Mouse (Mus musculus) forebrain, embryonic 16.5 days (tissue): ENCODE data around the gene Trp63. TPM values are rescaled to one million over a fixed set of nuclear protein-coding genes. Genes with fewer than 3 reads are reported as not detected.

ENCODE experiments used
- ATAC-seq: fragments of 200-750 bp; cut with Nextera tagmentation; 2 replicates; pipeline ENCODE4 v1.8.0; 2017; ENCODE audit warnings: mild to moderate bottlenecking, moderate library complexity
- H3K27ac ChIP-seq: fragments of 300-500 bp; sonication (generic); 2 replicates; pipeline ENCODE4 v1.5.1; 2014; ENCODE audit warnings: low read length, control low read depth
- H3K27me3 ChIP-seq: fragments of 300-500 bp; sonication (generic); replicated peaks from 2 replicates; pipeline ENCODE4 v1.6.1; 2014; ENCODE audit warnings: low read length; ENCODE audit not compliant: control insufficient read depth, insufficient read depth
- H3K36me3 ChIP-seq: fragments of 300-500 bp; sonication (generic); 2 replicates; pipeline ENCODE4 v1.6.1; 2014; ENCODE audit not compliant: control insufficient read depth, insufficient read depth
- H3K4me1 ChIP-seq: fragments of 300-500 bp; sonication (generic); replicated peaks from 2 replicates; pipeline ENCODE4 v1.6.1; 2014; ENCODE audit warnings: low read length; ENCODE audit not compliant: control insufficient read depth, insufficient read depth
- H3K4me2 ChIP-seq: fragments of 300-500 bp; sonication (generic); 2 replicates; pipeline ENCODE4 v1.6.1; 2014; ENCODE audit warnings: mild to moderate bottlenecking, low read length, control low read depth
- H3K4me3 ChIP-seq: fragments of 300-500 bp; sonication (generic); replicated peaks from 2 replicates; pipeline ENCODE4 v1.5.1; 2014; ENCODE audit warnings: mild to moderate bottlenecking, low read length, control low read depth
- H3K9ac ChIP-seq: fragments of 300-500 bp; sonication (generic); replicated peaks from 2 replicates; pipeline ENCODE4 v1.6.1; 2014; ENCODE audit warnings: low read depth, low read length, control low read depth
- H3K9me3 ChIP-seq: fragments of 300-500 bp; sonication (generic); 2 replicates; pipeline ENCODE4 v1.6.1; 2016; ENCODE audit warnings: low read length; ENCODE audit not compliant: control insufficient read depth
- WGBS: fragments of 180-500 bp; shearing (Covaris S2); extraction: QIAGEN DNeasy Blood & Tissue Kit; methylation state at CpG from one replicate; pipeline ENCODE4 v1.1.7; 2014; 5-methylcytosine and 5-hydroxymethylcytosine counted together
- polyA plus RNA-seq: library from polyadenylated mRNA; unstranded; fragments of >200 nt; fragmentation: Nextera tagmentation; extraction: Ambion mirVana; gene quantifications from 2 replicates; pipeline ENCODE4 v1.2.1, GENCODE M21; 2015

Trp63 gene
- polyA plus RNA-seq, 1 experiment from 2014 or later = 0.10 TPM

GRCm38 (mm10) chr16:25701252-25701651 lies 17.7 kb downstream of the Trp63 start:
- Histone ChIP-seq H3K9me3 (no peaks in the 10 kb centered on the region), H3K4me2 (no peak overlapping the region), H3K36me3 (no peaks in the 10 kb centered on the region), H3K27ac (no peak overlapping the region), H3K4me1 (no peaks in the 10 kb centered on the region), H3K4me3 (no peak overlapping the region), H3K9ac (no peak overlapping the region), H3K27me3 (no peaks in the 10 kb centered on the region)
- 97% methylated on average over 2 of the region's 2 CpGs for WGBS
- ATAC-seq = no peak

DNA sequence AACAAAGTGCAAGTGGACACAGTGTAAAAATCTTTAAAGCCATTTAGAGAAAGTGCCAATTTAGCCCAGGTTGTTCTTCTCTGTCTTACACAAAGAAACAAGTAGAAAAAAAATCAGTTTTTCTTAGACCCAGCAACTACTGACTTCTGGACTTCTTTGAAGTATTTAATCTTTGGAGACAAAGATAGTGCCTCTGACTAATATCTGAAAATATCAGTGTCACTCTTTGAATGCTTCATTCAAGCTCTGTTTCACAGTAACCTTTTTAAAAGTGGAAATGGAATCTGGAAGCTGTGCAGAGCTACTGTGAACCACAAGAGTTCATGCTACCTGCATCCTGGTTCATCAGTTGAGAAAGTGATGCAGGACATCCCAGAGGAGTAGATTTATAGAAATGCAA lies 22.7 kb downstream of the Trp63 start:
- H3K4me3 ChIP-seq = no peak overlapping the region
- H3K4me2 ChIP-seq = no peak overlapping the region
- no peak for ATAC-seq
- no peaks in the 10 kb centered on the region for H3K4me1 ChIP-seq
- no peaks in the 10 kb centered on the region for H3K36me3 ChIP-seq
- H3K9ac ChIP-seq = no peak overlapping the region
- H3K27ac ChIP-seq = no peak overlapping the region
- H3K27me3 ChIP-seq = no peaks in the 10 kb centered on the region
- H3K9me3 ChIP-seq = no peaks in the 10 kb centered on the region

DNA sequence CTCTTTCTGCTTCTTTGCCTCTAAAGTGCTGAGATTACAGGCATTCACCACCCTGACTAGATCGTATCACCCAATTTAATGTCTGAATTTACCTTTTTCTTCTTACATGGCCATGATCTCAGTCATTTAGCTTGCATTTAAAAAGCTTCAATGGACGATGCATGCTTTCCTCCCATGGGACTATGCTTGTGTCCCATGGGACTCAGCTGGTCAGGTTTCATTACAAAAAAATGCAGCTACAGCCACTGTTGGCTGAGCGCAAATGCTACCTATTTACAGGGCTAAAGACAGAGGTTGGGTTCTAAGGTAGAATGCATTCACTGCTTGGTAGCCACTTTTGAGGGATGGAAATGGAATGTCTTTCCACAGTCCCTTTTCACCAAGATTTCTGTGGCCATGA lies 32.2 kb downstream of the Trp63 start:
- ATAC-seq = no peak
- no peaks in the 10 kb centered on the region for H3K9me3 ChIP-seq
- H3K27ac ChIP-seq = no peak overlapping the region
- WGBS = 89% methylated on average over 3 of the region's 3 CpGs
- no peaks in the 10 kb centered on the region for H3K4me1 ChIP-seq
- H3K4me2 ChIP-seq = no peak overlapping the region
- no peak overlapping the region for H3K4me3 ChIP-seq
- H3K27me3 ChIP-seq = no peaks in the 10 kb centered on the region
- no peak overlapping the region for H3K9ac ChIP-seq
- no peaks in the 10 kb centered on the region for H3K36me3 ChIP-seq

DNA sequence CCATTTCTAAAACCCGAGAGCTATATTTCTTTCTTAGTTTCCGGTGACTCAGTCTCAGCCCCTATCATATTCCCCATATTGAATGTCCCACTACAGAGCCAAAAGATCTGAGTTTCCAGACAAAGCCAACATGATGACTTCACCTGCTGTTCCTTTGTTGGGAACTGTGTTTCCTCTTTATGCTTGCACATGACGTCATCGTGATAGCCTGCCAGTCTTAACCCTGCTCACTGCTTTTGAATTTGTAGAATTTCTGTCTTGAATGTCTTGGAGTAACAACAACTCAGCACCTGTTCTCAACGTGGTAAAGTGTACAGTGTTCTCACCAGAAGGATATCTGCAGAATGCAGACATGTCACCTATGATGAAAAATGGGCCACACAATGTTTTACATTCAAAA lies 39.6 kb downstream of the Trp63 start:
- 42% methylated on average over 5 of the region's 5 CpGs for WGBS
- no peak overlapping the region for H3K4me3 ChIP-seq
- ATAC-seq = no peak
- H3K4me2 ChIP-seq = no peak overlapping the region
- H3K27ac ChIP-seq = no peak overlapping the region
- no peak overlapping the region for H3K9ac ChIP-seq
- H3K27me3 ChIP-seq = no peaks in the 10 kb centered on the region
- no peaks in the 10 kb centered on the region for H3K9me3 ChIP-seq
- H3K4me1 ChIP-seq = no peaks in the 10 kb centered on the region
- H3K36me3 ChIP-seq = no peaks in the 10 kb centered on the region

GRCm38 (mm10) chr16:25727001-25727400 lies 43.4 kb downstream of the Trp63 start:
- Histone ChIP-seq H3K4me2 (no peak overlapping the region), H3K27me3 (no peaks in the 10 kb centered on the region), H3K9ac (no peak overlapping the region), H3K27ac (no peak overlapping the region), H3K36me3 (no peaks in the 10 kb centered on the region), H3K4me1 (no peaks in the 10 kb centered on the region), H3K4me3 (no peak overlapping the region), H3K9me3 (no peaks in the 10 kb centered on the region)
- WGBS = 93% methylated on average over 5 of the region's 5 CpGs
- ATAC-seq = no peak

GRCm38 (mm10) chr16:25727957-25728506 lies 44.5 kb downstream of the Trp63 start:
- no peak overlapping the region for H3K9ac ChIP-seq
- no peaks in the 10 kb centered on the region for H3K36me3 ChIP-seq
- no peaks in the 10 kb centered on the region for H3K9me3 ChIP-seq
- no peaks in the 10 kb centered on the region for H3K27me3 ChIP-seq
- ATAC-seq = no peak
- 82% methylated on average over 7 of the region's 7 CpGs for WGBS
- H3K4me2 ChIP-seq = no peak overlapping the region
- no peaks in the 10 kb centered on the region for H3K4me1 ChIP-seq
- H3K27ac ChIP-seq = no peak overlapping the region
- no peak overlapping the region for H3K4me3 ChIP-seq

DNA sequence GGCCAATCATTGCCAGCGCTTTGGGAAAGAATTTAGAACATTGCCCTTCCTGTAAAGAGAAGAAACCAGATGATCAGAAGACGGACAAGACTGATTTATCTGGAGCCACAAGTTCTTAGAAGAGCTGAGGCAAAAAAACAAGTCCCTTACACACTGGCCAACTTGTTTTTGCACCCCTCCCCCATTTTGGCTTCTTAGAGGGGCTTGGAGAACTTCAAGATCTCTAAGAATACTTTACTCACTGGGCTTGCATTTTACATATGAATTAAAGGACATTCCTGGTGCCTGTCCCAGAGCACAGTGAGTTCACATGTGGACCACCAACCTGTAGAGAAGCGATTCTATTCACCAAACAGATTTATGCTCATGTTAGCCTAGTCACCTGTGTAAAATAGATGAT lies 53.3 kb downstream of the Trp63 start:
- Histone ChIP-seq H3K4me3 (no peak overlapping the region), H3K9ac (no peak overlapping the region), H3K27me3 (no peaks in the 10 kb centered on the region), H3K4me1 (peaks cover 5% of the 10 kb centered on the region; the same call in 1 of the 2 replicates), H3K9me3 (no peaks in the 10 kb centered on the region), H3K36me3 (no peaks in the 10 kb centered on the region), H3K4me2 (no peak overlapping the region), H3K27ac (no peak overlapping the region; the same call in 1 of the 2 replicates)
- ATAC-seq = peak; percentile 50; the same call in 1 of the 2 replicates
- 55% methylated on average over 3 of the region's 3 CpGs for WGBS

- ATAC-seq = peak; percentile 92
- Histone ChIP-seq H3K27ac (no peak overlapping the region), H3K4me2 (no peak overlapping the region), H3K36me3 (no peaks in the 10 kb centered on the region), H3K4me1 (peaks cover 5% of the 10 kb centered on the region; the same call in 1 of the 2 replicates), H3K9me3 (no peaks in the 10 kb centered on the region), H3K4me3 (no peak overlapping the region), H3K27me3 (no peaks in the 10 kb centered on the region), H3K9ac (no peak overlapping the region)
- WGBS = 8% methylated on average over 6 of the region's 6 CpGs
Measured at GRCm38 (mm10) chr16:25737623-25738050, 54.1 kb downstream of the Trp63 start.

DNA sequence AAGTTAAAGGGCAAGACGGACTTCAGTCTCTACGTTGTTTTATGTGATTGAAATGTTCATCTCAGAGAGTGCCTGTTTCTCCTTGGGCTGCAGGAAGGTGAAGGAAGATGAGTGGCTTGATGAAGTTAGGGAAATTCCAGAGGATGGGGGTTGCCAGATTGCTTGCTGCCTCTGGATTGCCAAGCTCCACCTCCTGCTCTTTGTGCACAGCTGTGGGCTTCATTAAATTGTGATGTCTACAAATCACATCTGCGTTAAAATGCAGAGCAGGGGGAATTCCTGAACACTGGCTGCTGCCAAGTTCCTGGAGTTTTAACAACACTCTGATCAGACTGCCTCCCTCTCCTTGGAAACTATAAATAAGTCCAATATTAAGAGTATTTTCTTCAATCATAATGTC lies 63.2 kb downstream of the Trp63 start:
- H3K27me3 ChIP-seq = no peaks in the 10 kb centered on the region
- H3K9ac ChIP-seq = no peak overlapping the region
- no peaks in the 10 kb centered on the region for H3K36me3 ChIP-seq
- H3K4me1 ChIP-seq = no peaks in the 10 kb centered on the region
- H3K9me3 ChIP-seq = 0 out of 2 replicates have a peak, but pooled peaks cover 2% of the 10 kb centered on the region
- peak; percentile 50; the same call in 1 of the 2 replicates for ATAC-seq
- H3K4me2 ChIP-seq = no peak overlapping the region
- H3K4me3 ChIP-seq = no peak overlapping the region
- WGBS = 40% methylated on average over 3 of the region's 3 CpGs
- H3K27ac ChIP-seq = no peak overlapping the region

- Histone ChIP-seq H3K4me3 (no peak overlapping the region), H3K4me2 (no peak overlapping the region), H3K9me3 (no peaks in the 10 kb centered on the region), H3K36me3 (no peaks in the 10 kb centered on the region), H3K4me1 (no peaks in the 10 kb centered on the region), H3K9ac (no peak overlapping the region), H3K27ac (no peak overlapping the region), H3K27me3 (no peaks in the 10 kb centered on the region)
- ATAC-seq = no peak
- 63% methylated on average over 11 of the region's 11 CpGs for WGBS
Measured at GRCm38 (mm10) chr16:25751866-25752265, 68.3 kb downstream of the Trp63 start.
